Mouse (Mus musculus) skeletal muscle tissue, adult 2 months (tissue): ENCODE measurements around the gene Hist1h3b.

Source experiments
- DNase-seq: peaks from one replicate; pipeline ENCODE4 v3.0.0-alpha.2; 2012; ENCODE audit warnings: low read depth, low spot score

Gene Hist1h3b

GRCm38 (mm10) chr13:23738677-23739068 is 13.4 kb upstream of the Hist1h3b start, which contains the start of gene Hist1h1c:
Gene Hist1h1c (plus strand): TSS chr13:23738808.
- DNase-seq: peak; percentile 93

- DNase-seq: peak; percentile 97
Observed at GRCm38 (mm10) chr13:23739069-23739921, 12.8 kb upstream of the Hist1h3b start.

DNA sequence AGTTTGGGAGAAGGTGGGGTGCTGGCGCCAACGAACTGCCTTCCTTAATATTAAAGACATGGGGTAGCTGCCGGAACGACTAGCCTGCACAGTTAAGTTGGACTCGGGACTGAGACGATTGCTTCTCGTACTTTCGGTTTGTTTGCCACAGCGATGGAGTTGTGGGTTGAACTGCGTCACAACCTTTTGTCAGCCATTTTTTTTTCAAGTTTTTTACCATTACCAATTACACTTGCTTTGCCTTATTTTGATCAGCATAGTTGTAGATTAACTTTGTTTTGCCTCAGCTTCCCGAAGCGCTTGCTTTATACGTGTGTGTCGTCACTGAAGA is 12.2 kb upstream of the Hist1h3b start:
- DNase-seq: no peak

- no peak for DNase-seq
Observed at GRCm38 (mm10) chr13:23740256-23740840, 11.7 kb upstream of the Hist1h3b start.

- DNase-seq: no peak
Observed at GRCm38 (mm10) chr13:23740910-23741309, 11.2 kb upstream of the Hist1h3b start.

- DNase-seq: no peak
Observed at GRCm38 (mm10) chr13:23742007-23742406, 10.1 kb upstream of the Hist1h3b start.

DNA sequence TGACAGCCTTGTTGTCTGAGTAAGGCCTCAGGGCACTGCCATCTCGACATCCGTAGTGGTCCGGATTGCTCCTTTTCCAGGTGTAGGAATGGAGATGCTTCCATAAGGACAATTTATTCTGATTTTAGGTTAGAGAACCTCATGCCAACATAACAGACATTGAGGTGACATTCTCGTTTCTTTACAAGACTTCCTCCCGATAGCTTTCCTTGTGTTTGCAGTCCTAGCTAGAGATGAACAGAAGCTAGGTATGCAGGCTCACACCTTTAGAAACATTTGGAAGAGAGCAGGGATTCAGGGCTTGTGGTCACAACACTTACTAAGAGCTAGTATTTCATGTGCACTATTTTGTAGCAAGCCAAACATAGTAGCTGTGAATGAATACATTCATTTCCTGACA is 8.9 kb upstream of the Hist1h3b start:
- DNase-seq: no peak

DNA sequence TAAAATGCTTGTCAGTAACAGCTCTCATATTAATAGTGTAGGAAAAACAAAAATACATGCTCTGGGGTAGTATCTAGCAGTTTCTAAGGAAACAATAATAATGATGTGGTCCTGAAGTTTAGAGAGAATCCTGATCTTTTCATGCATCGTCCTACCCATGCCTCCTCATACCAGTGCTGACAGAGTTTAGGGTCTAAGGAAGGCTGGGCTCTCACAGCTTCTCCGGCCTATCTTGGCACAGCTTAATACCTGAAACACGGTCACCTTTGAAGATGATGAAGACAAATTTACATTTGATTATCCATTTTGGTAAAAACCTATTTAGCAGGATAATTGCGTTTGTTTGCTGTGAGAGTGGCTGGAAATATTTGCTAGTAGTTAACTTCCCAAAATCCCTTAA is 8.1 kb upstream of the Hist1h3b start:
- DNase-seq: no peak

DNA sequence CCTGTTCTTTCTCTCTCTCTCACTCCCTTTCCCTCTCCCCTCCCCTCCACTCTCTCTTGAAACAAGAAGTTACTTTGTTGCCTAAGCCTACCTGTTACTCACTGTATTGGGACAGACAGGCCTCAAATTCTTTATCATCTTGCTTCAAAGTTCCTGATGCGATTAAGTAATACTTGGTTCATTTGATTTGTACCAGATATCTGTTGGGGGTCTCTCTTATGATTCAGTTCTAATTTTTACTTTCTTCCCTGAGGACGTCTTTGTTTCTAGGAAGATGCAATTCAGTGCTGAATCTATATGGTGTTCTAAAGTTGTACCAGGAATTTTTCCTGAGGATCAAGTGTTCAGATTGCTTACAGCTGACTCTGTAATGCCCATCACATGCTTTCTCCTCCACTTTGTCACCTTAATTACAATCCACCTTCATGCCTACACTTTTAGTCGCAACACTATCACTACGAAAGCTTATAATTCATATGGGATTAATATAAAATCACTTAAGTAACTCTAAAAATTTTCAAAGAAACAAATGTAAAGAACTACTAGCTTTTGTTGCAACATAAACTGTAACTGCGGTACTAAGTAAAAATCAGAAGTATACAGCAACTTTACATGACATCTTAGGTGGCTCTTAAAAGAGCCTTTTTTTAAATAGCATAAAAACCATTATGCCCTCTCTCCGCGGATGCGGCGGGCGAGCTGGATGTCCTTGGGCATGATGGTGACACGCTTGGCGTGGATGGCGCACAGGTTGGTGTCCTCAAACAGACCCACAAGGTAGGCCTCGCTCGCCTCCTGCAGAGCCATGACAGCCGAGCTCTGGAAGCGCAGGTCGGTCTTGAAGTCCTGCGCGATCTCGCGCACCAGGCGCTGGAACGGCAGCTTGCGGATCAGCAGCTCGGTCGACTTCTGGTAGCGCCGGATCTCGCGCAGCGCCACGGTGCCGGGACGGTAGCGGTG is 7.4 kb upstream of the Hist1h3b start:
- no peak for DNase-seq

DNA sequence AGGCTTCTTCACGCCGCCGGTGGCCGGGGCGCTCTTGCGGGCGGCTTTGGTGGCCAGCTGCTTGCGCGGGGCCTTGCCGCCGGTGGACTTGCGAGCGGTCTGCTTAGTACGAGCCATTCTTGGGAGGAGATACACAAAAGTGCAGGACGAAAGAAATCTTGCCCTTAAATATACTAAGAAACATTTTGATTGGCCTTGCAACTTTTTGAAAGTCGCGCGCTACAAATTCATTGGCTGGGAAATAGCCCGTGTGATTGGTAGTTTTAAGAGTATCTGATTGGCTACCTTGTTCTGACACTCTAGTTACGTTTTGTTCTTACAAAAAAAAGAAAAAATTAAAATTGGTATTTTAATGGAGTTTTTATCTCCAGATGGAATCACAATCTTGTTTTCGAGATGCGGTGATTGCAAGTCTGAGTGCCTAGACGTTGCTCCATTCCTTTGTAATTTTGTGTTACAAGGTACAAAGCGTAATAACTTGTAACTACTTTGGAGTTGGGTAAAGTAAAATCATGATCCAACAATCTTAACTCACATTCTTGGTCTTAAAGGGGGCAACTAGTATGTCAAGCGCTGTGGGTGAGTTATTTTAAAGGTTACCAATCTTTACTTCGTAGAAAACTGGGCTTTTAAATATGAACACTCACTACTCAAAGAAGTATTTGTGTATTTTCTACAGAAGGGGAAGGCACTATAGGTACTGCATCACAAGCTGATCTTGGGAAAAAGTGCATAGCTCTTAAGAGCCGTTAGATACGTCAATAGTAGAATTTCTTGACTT is 6.5 kb upstream of the Hist1h3b start, which contains the start of gene Hist1h3c:
TSS of gene Hist1h3c (minus strand) at position 222 of the 781 bp plus-strand sequence.
- DNase-seq: peak; percentile 83

DNA sequence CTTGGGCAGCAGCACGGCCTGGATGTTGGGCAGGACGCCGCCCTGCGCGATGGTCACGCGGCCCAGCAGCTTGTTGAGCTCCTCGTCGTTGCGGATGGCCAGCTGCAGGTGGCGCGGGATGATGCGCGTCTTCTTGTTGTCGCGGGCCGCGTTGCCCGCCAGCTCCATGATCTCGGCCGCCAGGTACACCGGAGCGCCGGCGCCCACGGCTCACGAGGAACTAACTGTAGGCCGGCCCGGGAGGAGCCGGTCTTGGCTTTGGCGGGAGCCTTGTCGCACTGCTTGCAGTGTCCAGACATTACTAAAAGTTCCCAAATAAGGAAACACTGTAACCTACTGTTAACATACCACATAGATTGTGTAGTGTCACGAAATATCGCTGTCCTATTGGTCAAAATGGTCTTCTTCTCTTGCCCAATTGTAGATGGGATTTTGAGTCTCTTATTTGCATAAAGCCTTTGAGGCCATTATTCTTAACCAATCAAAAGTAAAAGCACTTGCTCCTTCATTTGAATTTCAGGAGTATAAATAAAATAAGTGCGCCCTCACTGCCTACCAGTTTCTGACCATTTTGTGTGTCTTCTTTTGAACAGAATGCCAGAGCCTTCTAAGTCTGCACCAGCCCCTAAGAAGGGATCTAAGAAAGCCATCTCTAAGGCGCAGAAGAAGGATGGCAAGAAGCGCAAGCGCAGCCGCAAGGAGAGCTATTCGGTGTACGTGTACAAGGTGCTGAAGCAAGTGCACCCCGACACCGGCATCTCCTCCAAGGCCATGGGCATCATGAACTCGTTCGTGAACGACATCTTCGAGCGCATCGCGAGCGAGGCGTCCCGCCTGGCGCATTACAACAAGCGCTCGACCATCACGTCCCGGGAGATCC is 5.6 kb upstream of the Hist1h3b start, which contains the start of gene Hist1h2bb:
TSS of gene Hist1h2bb (plus strand) at position 534 of the 880 bp plus-strand sequence.
- peak; percentile 92 for DNase-seq

DNA sequence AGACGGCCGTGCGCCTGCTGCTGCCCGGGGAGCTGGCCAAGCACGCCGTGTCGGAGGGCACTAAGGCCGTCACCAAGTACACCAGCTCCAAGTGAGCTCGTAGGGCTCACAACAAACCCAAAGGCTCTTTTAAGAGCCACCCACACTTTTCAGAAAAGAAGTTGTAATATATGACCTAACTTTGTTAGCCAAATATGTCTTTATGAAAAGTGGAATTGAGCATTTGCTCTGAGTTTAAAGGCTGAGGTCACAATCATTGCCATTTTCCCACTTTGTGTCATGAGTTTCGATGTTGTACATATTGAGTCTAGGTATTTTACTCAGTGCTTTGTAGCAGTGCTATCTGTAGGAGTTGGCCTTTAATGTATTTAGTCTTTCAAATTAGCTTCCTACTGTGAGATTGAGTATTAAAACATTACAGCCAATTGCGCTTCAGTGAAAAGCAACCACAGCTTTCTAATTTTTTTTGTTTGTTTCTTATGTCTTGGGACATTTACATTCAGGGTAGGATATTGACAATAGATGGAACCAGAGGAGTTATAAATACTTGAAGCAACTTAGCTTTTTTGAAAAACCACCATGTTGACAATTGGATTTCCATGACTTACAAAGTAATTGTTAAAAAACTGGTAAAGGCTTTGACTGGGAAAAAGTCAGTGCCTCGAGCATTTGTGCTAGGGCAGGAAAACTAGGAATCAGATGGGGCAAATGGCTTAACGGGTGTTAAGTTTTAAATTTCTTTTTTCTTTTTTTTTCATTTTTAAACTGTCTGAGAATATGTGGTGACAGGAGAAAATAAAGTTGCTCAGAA is 4.8 kb upstream of the Hist1h3b start:
- DNase-seq: no peak

DNA sequence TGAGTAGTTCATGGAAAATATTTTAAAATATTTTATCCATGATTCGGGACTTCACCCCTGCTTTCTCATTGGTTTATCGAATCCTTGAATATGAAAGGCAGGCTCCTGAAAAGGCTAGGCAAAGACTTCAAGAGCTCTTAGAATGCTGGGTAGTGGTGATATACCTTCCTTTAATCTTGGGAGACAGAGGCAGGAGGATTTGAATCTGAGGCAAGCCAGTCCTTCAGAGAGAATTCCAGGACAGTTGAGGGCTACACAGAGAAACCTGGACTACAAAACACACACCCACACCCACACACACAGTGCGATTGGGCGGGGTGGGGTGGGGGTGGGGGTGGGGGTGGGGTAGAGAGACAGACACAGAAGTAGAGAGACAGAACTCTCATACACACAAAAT is 4.2 kb upstream of the Hist1h3b start:
- no peak for DNase-seq

- no peak for DNase-seq
Observed at GRCm38 (mm10) chr13:23749563-23750121, 2.4 kb upstream of the Hist1h3b start.

DNA sequence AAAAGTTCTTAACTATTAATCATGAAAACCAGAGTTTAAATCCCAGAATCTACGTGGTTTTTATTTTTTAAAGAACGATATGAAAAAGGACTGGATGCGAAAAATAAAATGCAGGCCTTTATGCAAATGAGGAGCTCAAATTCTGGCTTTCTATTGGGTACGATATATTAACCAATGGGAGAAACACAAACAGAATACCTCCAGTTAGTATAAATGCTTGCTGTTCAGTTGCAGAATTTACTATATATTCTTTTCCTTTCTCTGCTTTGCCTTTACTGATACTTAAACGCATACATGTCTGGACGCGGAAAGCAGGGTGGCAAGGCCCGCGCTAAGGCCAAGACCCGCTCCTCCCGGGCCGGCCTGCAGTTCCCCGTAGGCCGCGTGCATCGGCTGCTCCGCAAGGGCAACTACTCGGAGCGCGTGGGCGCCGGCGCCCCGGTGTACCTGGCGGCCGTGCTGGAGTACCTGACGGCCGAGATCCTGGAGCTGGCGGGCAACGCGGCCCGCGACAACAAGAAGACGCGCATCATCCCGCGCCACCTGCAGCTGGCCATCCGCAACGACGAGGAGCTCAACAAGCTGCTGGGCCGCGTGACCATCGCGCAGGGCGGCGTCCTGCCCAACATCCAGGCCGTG is 1.1 kb upstream of the Hist1h3b start, which contains the start of gene Hist1h2ab:
TSS of gene Hist1h2ab (plus strand) at position 288 of the 639 bp plus-strand sequence.
- DNase-seq: peak; percentile 37

- DNase-seq: no peak
Observed at GRCm38 (mm10) chr13:23751478-23751956, 550 bp upstream of the Hist1h3b start.

DNA sequence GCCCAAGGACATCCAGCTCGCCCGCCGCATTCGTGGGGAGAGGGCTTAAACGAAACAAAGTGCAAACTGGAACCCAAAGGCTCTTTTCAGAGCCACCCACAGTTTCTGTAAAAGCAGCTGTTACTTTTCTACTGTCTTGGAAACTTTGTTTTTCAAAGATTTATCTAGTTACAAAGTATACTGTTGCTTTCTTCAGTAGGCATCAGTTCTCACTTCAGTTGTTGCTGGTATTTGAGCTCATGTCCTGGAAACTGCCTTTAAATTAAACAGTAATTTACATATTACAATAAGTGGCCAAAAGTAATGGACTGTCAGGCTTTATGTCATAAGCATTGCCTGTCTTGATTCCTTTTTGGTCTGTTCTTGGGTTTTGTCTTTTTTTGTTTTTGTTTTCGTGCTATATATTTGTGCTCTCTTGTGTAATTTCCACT is 690 bp downstream of the Hist1h3b start:
- no peak for DNase-seq
